Mouse (Mus musculus) cerebellum, adult 11-12 months (tissue): Measurements from ENCODE around the gene Dnah2.
A peak's percentile ranks its signal among the peaks of the same experiment; 100 is the strongest.

Experiments
- DNase-seq: peaks from one replicate; pipeline ENCODE4 v3.0.0; 2022

Dnah2 gene

DNA sequence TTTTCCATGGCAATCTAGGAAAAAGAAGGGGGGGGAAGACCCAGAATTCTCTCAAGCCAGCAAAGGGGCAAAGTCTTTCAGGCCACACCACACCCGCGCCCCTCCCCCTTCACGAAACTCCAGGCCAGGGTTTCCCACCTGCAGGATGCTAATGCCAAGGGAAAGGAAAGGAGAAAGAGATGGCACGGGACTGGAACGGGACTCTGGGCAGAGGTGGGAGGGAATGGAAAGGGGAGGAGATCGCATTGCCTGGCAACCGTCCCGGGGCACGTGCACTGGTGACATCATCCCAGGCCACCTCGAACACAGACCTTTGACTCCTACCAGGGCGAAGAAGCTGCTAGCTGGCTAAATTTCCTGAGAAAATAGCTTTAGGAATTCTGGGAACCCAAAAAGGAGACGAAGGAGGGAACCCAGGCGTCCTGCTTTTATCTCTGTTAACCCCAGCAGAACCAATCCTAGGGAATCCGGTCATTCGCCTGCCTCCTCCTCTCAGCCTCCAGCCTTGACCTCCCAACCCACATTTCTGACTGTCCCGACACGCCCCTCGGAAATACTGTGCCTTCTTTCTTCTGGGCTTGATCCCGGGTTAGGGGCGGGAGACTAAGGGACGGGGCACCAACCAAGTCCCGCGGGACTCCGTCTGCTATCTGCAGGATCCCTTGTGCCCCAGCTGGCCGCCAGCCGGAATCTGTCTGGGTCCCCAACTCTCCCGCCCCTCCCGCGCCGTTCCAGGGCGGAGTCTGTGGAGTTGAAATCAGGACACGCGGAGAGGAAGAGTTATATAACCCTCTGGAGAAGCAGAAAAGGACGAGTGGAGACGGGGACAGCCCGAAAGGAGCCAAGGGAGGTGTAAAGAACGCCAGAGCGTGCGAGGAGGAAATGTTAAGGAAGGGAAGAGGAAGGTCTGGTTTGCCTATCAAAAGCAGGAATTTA, 131.2 kb downstream of the Dnah2 start:
- peak; percentile 98 for DNase-seq

DNA sequence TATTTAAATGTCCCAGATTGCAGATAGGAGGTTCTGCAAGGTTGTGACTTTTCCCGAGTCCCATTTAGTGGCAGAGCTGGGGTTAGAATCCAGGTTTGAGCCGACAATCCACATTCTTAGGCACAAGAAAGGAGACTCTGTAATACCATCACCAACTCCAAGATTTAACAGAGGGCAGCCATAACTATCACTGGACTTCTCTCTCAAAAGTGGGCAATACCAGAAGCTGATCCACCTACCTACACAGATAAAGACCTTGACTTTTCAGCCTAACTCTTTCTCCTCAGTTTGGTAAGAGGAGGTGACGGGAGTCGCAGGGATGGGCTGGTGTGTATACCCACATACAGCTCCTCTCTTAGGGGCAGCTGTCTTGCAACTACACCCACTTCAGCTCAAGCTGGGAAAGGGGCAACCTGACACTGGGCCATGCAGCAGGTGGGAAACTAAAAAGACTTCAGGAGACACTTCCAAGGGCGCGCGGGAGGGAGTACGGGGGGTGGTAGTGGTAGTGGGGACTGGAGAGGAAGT, 131.9 kb downstream of the Dnah2 start:
- DNase-seq = no peak

DNA sequence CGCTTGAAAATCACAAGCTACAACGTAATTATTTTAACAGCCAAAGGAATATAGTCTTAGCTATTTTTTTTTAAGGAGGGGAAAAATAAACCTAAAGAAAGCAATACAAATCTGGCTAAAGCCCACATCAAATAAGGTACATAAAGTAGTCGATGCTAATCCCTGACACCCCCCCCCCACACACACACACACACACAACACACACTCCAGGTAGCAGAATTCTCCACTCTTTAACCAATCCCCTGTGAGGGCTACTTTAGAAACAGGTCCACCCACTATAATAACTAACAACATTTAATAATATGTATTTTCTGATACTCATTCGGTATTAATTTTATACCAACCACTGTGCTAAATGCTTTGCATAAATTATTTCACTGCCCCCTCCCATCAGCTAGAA, 132.4 kb downstream of the Dnah2 start:
- no peak for DNase-seq

DNA sequence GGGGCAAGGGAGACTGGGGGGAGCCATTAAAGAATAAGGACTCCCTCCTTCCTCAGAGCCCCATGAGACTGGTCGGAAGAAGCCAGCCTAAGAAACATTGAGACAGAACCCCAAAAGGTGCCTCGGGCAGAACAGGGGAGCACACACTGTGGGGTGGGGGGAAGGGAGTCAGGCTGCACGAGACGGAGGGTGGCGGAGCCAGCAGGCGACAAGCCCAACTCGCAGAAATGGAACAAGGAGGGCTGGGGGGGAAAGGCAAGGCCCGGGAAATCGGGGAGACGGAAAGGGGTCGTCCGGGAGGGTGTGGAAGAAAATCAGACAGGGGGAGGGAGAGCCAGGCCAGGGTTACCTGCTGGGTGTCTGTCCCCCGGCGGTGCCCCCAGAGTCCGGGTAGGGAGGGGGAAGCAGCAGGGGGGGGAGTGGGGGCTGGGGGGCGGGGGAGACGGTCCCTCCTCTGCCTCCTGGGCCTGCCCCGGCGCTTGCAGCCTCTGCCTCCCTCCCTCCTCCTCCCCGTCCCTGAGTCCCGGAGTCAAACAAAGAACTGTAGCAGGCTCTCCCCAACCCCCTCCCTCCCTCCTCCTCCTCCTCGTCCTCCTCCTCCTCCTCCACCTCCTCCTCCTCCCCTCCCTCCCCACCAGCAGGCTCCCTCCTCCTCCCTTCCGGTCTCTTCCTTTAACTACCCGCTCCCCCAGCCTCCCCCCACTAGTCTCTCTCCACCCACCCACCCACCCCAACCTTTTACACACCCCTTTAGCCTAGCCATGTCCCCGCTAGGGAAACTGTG, 133.1 kb downstream of the Dnah2 start:
- peak; percentile 84 for DNase-seq

DNA sequence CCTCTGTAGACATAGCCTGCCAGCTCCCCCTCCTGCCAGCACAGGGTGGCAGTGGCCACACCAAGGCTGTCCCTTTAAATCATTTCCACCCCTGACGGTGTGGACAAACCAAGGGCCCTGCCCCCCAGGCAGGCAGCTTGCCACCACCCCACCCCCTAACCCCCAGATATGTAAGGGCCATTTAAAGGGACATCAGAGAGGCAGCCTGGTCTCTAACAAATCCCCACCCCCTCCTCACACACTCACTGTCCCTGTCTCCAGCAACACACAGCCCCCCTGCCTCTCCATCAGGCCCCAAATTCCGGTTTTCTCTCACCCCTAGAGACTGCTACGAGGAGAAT, 133.6 kb downstream of the Dnah2 start:
- DNase-seq = peak; percentile 89

DNA sequence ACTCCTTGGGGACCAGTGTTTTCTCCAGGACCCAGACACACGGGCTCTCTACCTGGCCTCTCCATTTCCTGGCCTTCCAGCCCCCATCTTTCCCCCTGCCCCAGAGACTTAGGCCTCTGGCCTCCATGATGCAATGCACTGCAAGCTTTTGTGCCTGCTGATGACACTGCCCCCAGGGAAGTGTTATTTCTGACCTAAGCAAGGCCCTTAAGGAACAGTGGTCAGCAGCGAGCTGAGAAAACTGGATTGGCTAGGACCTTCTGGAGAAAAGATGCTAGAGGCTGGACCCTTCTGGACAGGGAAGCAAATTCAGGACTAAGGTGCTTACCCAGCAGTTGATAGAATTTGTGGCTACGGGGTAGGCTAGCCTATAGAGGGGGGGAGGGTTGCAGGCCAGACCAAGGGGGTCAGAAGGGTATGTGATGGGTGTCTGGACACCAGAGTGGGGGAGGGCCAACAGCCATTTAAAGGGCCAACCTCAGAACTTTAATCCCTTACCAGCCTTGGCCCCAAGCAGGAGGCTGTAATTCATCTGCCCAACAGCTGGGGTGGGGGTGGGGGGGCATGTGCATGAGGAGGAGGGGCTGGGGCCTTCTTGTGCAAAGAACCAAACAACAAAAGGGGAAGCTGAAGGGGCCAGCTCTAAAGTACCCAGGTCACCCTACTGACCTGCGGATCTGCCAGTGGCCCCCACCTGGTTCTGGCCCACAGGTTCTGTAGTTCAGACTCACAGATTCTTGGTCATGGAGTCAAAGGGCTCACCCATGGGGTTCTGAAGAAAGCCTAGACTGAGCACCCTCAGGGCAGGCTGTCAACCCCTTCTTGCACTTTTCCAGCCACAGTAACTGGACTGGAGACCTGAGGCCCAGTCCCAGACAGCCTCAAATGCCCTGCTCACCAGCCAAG, 134.2 kb downstream of the Dnah2 start:
- DNase-seq = peak; percentile 61

DNA sequence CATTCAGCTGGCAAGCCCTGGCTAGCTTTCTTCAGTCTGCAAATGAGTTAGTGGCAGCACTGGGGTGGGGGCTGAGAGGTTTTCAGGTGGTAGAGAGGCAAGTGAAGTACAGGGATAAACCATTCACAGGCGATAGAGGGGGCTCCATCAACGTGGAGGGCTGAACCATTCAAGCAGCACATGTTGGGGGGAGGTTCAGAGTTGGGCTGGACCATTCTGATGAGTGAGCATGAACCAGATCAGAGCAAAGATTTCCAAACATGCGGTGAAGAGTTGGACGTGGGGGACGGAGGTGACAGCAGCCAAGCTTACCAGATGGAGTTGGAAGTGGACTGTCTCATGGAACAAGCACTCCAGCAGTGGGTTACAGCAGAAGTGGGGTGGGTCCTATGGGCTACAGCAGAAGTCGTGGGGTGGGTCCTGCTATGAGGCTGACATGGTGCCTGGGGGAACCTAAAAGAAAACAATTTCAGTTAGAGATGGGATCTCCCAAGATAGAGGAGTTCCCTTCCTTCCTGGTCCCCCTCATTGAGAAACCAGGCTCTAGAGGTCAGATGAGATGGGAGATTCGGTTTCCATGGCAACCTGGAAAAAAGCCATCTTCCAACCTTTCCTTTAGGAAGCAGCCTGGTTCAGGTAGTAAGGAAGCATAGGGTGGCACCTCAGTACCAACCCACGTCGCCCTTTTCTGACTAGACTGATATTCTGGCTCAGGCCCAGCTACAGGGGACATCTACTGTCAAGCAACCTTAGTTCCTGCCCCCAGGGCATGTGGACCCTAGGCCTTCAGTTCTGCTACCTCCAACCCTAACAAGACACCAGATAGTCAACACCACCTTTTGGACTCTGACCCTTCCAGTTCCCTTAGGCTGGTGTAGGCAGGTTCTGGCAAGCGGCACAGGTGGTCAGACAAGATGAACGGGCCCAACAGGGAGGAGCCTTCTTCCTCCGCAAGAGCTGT, 135.4 kb downstream of the Dnah2 start, which contains the start of gene Kdm6b:
TSS of gene Kdm6b (minus strand) at position 455 of the 961 bp plus-strand sequence.
- peak; percentile 82 for DNase-seq

DNA sequence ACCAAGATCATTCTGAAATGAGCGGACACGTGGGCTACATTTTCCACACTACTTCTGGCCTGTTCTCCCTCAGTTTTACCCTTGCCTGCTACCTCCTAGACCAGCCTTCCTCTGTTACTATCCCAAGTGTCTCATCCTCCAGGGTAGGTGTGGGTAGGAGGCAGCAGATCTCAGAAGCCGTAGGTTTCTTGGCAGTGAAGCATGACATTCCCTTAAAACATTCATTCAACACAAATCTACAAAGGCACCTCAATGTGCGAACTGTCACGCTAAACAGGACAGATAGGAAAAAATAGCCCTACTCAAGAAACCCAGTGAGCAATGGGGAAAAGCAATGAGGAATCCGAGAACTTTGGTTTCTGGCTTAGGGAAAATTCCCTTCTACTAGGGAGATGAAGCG, 136.4 kb downstream of the Dnah2 start:
- DNase-seq = no peak

DNA sequence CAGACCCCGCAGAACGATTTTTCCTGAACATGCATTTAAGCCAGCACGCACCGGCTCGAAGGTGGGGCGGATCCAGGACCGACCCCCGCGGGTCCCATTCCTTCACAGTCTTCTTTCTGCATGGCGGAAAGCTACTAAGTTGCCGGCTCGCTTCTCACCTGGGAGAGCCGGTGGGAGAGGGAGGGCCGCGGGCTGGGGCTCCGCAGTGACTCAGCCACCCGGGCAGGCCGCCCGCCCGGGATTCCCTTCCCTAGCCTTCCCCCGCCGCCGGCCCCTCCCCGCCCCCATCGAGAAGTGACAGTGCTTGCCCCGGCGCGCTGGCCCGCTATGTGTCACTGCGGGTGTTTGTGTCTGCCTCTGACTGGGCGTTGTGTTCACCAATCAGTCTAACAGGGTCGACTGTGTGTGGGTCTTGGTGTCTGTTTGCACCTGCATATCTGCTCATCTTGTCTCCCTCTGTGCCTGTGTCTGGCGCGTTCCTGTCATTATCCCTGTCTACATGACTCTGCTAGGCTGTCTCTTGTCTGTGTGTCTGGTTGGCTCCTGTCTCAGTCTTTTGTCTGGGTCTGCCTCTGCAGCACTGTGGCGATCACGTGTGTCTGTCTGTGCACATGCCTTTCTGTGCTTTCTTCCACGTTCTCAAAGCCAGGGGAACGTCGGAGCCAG, 137.2 kb downstream of the Dnah2 start:
- DNase-seq = peak; percentile 67

DNA sequence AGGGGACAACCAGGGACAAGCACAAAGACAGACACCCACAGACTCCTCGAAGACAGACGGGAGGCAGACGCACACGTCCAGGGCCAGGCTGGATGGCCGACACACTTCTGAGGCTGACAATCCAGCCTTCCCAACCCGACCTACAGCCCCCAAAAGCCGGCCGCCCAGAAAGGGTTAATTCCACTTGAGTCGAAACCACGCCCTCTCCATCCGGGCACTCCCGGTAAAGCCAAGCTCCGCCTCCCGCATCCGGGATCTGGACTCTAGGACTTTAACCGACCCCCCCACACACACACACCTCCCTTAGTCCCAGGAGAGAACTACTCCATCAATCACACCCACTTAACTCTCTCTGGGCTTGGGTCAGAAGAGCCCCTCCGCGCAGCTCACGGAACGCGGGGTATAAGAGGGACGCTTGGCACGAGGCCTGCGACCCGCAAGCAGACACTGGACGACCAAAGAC, 137.8 kb downstream of the Dnah2 start:
- DNase-seq = peak; percentile 93

DNA sequence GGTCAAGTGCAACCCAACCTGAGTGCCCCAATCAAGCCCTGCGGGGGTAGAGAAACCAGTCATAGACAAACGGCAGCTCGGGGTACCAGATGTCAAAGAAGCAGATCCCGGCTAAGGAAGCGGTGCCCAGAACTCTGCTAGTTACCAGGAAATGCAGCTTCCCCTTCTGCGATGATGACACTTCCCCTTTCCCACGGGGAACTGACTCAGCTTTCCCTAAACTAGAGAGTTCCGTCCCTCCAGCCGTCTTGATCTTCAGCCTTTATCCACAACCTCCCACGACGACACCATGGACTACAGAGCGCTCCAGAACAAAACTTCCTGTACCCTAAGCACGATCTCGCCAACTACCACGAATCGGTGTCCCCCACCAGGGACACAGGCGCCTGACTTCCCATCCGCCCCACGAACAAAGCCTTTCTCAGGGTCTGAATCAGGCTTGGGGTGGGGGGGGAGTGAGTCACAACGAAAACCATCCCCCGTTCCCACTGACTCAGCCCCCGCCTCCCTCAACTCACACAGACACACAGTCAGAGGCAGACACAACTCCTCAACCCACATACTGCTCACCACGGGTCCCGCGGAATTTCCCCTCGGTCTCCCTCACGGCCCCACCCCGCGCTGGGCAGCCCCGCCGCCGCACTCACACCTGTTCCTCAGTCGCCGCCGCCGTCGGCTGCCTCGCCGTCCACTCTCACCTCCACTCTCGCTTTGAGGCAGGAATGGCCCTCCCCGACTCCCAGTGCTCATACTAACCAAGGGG, 138.4 kb downstream of the Dnah2 start:
- DNase-seq = no peak

DNA sequence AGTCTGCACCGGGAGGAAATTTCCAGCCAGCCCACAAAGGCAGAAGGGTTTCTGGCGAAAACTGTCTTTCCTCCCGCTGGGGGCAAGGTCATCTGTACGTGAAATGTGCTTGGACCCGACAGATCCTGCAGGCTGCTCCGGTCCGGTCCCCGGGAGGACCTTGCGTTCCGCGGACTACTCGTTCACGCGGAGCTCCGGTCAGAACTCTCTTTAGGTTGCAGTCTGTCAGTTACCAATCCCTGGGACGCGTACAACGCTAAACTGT, 138.9 kb downstream of the Dnah2 start:
- no peak for DNase-seq

DNA sequence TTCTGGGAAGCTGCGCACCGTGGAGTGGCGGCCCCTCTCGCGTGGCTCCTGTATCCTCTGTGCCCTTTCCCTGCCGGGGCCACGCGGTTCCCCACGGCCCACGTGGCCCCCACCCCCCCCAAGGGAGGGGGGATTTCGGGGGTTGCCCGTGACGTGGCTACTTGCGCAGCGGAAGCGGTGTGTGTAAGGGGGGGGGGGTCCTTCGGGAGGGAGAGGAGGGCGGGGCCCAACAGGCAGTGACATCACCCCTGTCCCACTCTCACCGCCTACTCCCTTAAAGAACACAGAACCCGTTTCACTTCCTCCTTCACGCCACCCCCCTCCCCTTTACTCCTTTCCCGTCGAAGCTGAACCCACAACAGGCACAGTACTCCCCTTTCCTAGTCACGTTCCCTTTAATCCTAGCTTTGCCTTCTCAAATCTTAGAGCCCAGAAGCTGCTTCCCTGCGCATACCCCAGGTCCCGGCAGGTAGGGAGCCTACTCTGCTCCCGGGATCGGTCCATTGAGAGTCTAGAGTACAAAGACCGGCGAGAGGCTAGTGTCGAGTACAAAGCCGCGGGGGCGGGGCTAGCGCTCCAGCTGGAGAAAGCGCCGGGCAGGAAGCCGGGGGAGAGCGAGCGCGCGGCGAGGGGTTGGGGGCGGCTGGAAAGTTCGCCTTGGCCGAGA, 139.4 kb downstream of the Dnah2 start:
- DNase-seq = peak; percentile 82

DNA sequence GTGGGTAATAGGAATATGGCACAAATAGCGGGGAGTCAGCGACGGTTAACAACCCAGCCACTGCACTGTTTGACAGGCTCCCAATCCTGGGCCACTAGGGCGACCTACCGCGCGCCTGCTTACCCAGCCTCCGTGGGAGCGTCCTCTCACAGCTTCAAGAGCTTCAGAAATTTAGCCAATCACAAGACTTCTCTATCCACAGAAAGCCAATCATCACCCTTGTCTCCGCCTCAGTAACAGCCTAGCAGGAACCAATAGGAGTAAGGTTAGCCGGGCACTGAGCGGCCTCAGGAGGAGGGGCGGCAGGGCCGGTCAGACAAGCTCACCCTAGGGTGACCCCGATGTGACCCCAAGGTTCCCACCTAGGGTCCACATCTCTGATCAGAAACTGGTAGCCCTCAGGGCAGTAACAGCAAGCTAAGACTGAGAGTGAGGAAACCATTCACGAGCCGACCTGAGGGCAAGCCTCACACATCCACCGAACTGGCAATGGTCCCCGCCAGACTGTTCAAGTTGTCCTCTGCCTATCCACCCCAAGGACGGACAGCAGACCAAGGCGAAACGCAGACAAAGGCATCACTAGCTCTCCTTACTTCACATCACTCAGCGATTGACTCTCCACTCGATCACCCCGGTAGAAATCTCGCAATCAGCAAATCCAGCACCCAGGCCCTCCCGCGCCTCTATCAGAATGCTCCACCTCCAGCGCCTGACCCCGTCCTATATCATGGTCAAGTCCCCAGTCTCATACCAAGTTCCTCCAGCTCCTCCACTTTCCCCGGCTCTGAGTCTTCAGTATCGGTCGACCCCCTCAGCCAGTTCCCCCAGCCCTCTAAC, 140.2 kb downstream of the Dnah2 start:
- peak; percentile 90 for DNase-seq

DNA sequence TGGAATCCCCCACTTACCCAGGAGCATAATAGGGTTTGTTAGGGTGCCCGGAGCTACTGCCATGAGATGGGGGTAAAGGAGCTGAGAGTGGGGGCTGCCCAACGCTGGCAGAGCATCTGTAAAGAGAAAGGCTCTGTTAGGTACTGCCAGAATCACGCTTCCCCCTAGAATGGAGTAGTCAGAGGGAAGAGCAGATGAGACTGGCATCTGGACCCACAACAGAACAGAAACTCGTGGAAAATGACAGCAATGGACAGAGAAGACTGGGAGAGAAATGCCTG, 141.2 kb downstream of the Dnah2 start:
- DNase-seq = peak; percentile 41

DNA sequence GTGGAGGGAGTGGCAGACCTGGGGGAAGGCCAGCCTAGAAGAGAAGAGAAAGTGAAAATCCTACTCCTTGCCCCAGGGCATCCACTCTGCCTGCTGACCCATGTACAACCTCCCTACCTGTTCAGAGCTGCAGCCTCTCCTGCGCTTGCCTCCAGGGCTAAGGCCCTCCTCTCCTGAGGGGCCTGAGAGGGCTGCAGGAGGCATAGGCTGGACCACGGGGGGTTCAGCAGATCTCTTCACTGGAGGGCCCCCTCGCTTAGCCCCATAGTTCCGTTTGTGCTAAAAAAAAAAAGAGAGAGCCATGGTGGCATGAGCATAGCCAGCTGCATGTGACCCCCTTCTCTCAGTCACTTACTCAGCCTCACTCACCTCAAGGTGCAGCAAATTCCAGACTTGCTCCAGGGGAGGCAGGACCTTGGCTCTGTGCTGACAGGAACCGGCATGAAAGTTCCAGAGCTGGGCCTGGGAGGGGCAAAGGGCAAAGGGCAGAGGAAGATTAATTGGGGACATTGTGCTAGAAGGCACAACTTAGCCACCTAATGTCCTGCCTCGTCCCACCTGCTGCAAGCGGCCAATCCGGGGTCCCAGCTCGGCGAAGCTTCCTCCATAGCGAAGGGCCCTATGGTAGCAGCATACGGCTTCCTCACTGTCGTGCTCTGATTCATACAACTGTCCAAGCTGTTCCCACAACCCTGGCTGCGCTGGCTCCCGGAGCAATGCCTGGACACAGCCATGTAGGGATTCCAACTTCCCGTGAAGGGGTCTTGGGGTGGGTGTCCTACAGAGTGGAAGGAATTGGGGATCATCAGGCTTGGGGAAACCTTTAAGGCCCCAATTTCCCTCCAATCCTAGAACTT, 141.8 kb downstream of the Dnah2 start:
- peak; percentile 54 for DNase-seq

DNA sequence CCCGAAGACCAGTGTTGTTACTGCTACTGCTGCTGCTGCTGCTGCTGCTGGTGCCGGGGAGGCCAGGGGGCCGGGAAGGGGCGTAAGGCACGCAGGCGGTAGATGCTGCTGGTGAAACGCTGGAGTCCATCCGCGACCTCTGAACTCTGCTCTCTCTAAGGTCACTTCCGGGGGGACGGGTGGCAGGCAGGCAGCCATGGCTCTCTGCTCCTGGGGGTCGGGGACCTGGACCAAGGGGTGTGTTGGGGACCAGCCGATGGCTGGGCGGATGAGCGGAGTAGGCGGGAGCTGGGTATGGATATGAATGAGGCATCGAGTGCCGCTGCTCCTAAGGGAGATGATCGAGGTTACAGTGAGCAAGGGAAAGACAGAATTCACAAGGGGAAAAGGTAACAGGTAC, 142.6 kb downstream of the Dnah2 start:
- peak; percentile 63 for DNase-seq
